Mouse (Mus musculus) myocyte (in vitro differentiated cells): ENCODE results near the gene Kndc1.

ENCODE experiments used
- CEBPB ChIP-seq: IDR thresholded peaks from 2 replicates; pipeline ENCODE4 v1.6.1; 2011; ENCODE audit warnings: mild to moderate bottlenecking, moderate library complexity; ENCODE audit not compliant: poor library complexity, insufficient read depth, severe bottlenecking
- MAX ChIP-seq: IDR thresholded peaks from one replicate; pipeline ENCODE4 v1.6.1; 2011; ENCODE audit warnings: low read depth, mild to moderate bottlenecking, control low read depth
- MYOD1 ChIP-seq, 3 experiments: IDR thresholded peaks; one replicate each; pipeline ENCODE4 v1.6.1; 2011; ENCODE audit warnings: control low read depth in 2 of 3, low read depth in 2 of 3, mild to moderate bottlenecking in 2 of 3, moderate library complexity in 1 of 3; ENCODE audit not compliant: insufficient read length in 2 of 3, control insufficient read depth in 1 of 3
- POLR2A ChIP-seq: IDR thresholded peaks from one replicate; pipeline ENCODE4 v1.6.1; 2011; ENCODE audit warnings: low read depth, mild to moderate bottlenecking, control low read depth, moderate library complexity; ENCODE audit not compliant: insufficient read length
- POLR2AphosphoS2 ChIP-seq: IDR thresholded peaks from one replicate; pipeline ENCODE4 v1.6.1; 2011; ENCODE audit warnings: low read depth, control low read depth; ENCODE audit not compliant: insufficient read length
- SRF ChIP-seq: IDR thresholded peaks from one replicate; pipeline ENCODE4 v1.6.1; 2011; ENCODE audit warnings: low read depth; ENCODE audit not compliant: control insufficient read depth, insufficient read length
- TCF12 ChIP-seq: IDR thresholded peaks from one replicate; pipeline ENCODE4 v1.6.1; 2011; ENCODE audit warnings: mild to moderate bottlenecking, control low read depth; ENCODE audit not compliant: poor library complexity, insufficient read depth, severe bottlenecking
- USF1 ChIP-seq: IDR thresholded peaks from one replicate; pipeline ENCODE4 v1.6.1; 2011; ENCODE audit warnings: low read depth, mild to moderate bottlenecking, control low read depth, moderate library complexity

- no peak for TF ChIP-seq TCF12
- no peak for TF ChIP-seq MAX
- no peak for TF ChIP-seq POLR2A
- no peak for TF ChIP-seq MYOD1 (IDR thresholded peaks at IDR 0.05; ENCODE audit: control insufficient read depth in 1 of 3, insufficient read length in 2 of 3, low read depth in 2 of 3)
- no peak for TF ChIP-seq POLR2AphosphoS2
- TF ChIP-seq USF1: no peak
- TF ChIP-seq SRF: no peak
- no peak for TF ChIP-seq CEBPB
Observed at GRCm38 (mm10) chr7:139896796-139897195, 2.3 kb downstream of the Kndc1 start.
